In genomic region chr7:120504663-120504979, GRCm38 (mm10) we compare ENCODE assay signal across 9 mouse cellular contexts.
DNase-seq lines count a peak whose midpoint lies in the region; ATAC-seq lines count a peak whose summit lies in the region.
"Had no signal": no experiment of that assay in that cellular context is flagged by ENCODE, and none has a peak within 500 bp of the region (broad histone marks: within the 10 kb centered on the region; RNA-seq: fewer than 3 reads in every experiment).

No protein-coding gene starts in this region.

- ATAC-seq in megakaryocyte, adult 5-6 weeks (ENCODE audit: poor library complexity, severe bottlenecking), result no peak
- ATAC-seq in forebrain, embryonic 16.5 days, result no peak
- ATAC-seq in liver, embryonic 12.5 days, result no peak
- no peak; the same call in 1 of the 2 replicates for ATAC-seq in stomach, embryonic 16.5 days (ENCODE audit: insufficient read depth, low FRiP score)

- H3K9me3 ChIP-seq in megakaryocyte, embryonic 14.5 days, result peaks cover 10% of the 10 kb centered on the region
- no peaks in the 10 kb centered on the region for H3K9me3 ChIP-seq in forebrain, embryonic 16.5 days (ENCODE audit: control insufficient read depth, low read length)
- 0 out of 2 replicates have a peak, but pooled peaks cover 3% of the 10 kb centered on the region for H3K9me3 ChIP-seq in liver, embryonic 12.5 days (replicated peaks)
- H3K9me3 ChIP-seq in stomach, embryonic 16.5 days (replicated peaks; ENCODE audit: control insufficient read depth, low read length), result no peaks in the 10 kb centered on the region

- WGBS in forebrain, embryonic 16.5 days, result 23% methylated on average over 5 of the region's 5 CpGs
- 27% methylated on average over 5 of the region's 5 CpGs for WGBS in liver, embryonic 12.5 days (ENCODE audit: insufficient replicate concordance)
- 24% methylated on average over 5 of the region's 5 CpGs for WGBS in stomach, embryonic 16.5 days

- peak overlapping the region; percentile 46 for H3K4me3 ChIP-seq in megakaryocyte, embryonic 14.5 days (replicated peaks)
- H3K4me3 ChIP-seq in forebrain, embryonic 16.5 days (replicated peaks; ENCODE audit: low read length), result peak overlapping the region; percentile 39
- H3K4me3 ChIP-seq in liver, embryonic 12.5 days, result peak overlapping the region; percentile 35
- peak overlapping the region; percentile 40 for H3K4me3 ChIP-seq in stomach, embryonic 16.5 days (replicated peaks; ENCODE audit: low read length)

- H3K4me2 ChIP-seq in forebrain, embryonic 16.5 days (ENCODE audit: low read length), result peak overlapping the region; percentile 67
- H3K4me2 ChIP-seq in liver, embryonic 12.5 days, result peak overlapping the region; percentile 60
- H3K4me2 ChIP-seq in stomach, embryonic 16.5 days (ENCODE audit: low read depth, low read length), result peak overlapping the region; percentile 63

- no peak for DNase-seq in adrenal gland, postnatal 36 days
- no peak for DNase-seq in adrenal gland, adult (ENCODE audit: inconsistent age in 2 of 2, low spot score in 1 of 2)
- DNase-seq in layer of hippocampus, postnatal 14 days (ENCODE audit: low spot score in 2 of 2), result no peak

- H3K27me3 ChIP-seq in megakaryocyte, embryonic 14.5 days (replicated peaks), result peaks cover 10% of the 10 kb centered on the region
- no peaks in the 10 kb centered on the region for H3K27me3 ChIP-seq in forebrain, embryonic 16.5 days (replicated peaks; ENCODE audit: control insufficient read depth, insufficient read depth, low read length)
- peaks cover 7% of the 10 kb centered on the region; the same call in 1 of the 2 replicates for H3K27me3 ChIP-seq in liver, embryonic 12.5 days (replicated peaks)
- no peaks in the 10 kb centered on the region for H3K27me3 ChIP-seq in stomach, embryonic 16.5 days (ENCODE audit: control insufficient read depth, insufficient read depth, low read length)

- H3K36me3 ChIP-seq in megakaryocyte, embryonic 14.5 days (replicated peaks; ENCODE audit: low read length), result no peaks in the 10 kb centered on the region
- no peaks in the 10 kb centered on the region for H3K36me3 ChIP-seq in forebrain, embryonic 16.5 days (ENCODE audit: control insufficient read depth, insufficient read depth)
- no peaks in the 10 kb centered on the region for H3K36me3 ChIP-seq in liver, embryonic 12.5 days
- H3K36me3 ChIP-seq in stomach, embryonic 16.5 days (ENCODE audit: control insufficient read depth, insufficient read depth, low read length), result no peaks in the 10 kb centered on the region

- H3K27ac ChIP-seq in forebrain, embryonic 16.5 days (ENCODE audit: low read length), result no peak overlapping the region
- H3K27ac ChIP-seq in liver, embryonic 12.5 days, result no peak overlapping the region
- no peak overlapping the region for H3K27ac ChIP-seq in stomach, embryonic 16.5 days (ENCODE audit: low read length)
- H3K27ac ChIP-seq: liver, embryonic 14.5 days had no signal

- peaks cover 4% of the 10 kb centered on the region for H3K4me1 ChIP-seq in megakaryocyte, embryonic 14.5 days
- peaks cover 4% of the 10 kb centered on the region for H3K4me1 ChIP-seq in forebrain, embryonic 16.5 days (replicated peaks; ENCODE audit: control insufficient read depth, insufficient read depth, low read length)
- no peaks in the 10 kb centered on the region for H3K4me1 ChIP-seq in liver, embryonic 12.5 days
- H3K4me1 ChIP-seq in stomach, embryonic 16.5 days (ENCODE audit: control insufficient read depth, insufficient read depth, low read length), result no peaks in the 10 kb centered on the region

- peak overlapping the region; percentile 56 for H3K9ac ChIP-seq in forebrain, embryonic 16.5 days (replicated peaks; ENCODE audit: low read depth, low read length)
- H3K9ac ChIP-seq in liver, embryonic 12.5 days, result no peak overlapping the region
- peak overlapping the region; percentile 57 for H3K9ac ChIP-seq in stomach, embryonic 16.5 days (ENCODE audit: low read length)
- H3K9ac ChIP-seq: liver, embryonic 14.5 days had no signal
